Mouse (Mus musculus): Measurements from ENCODE around the gene Cyp1a2. TPM values are rescaled to one million over a fixed set of nuclear protein-coding genes. Genes with fewer than 3 reads are reported as not detected.

Cyp1a2 gene
- total and polyA plus RNA-seq, 3 experiments = not detected

GRCm38 (mm10) chr9:57667817-57668216 is 15.7 kb downstream of the Cyp1a2 start:
- Histone ChIP-seq H3K36me3 (replicated peaks in 1 of 2; ENCODE audit: control insufficient read depth in 1 of 2, insufficient read depth in 1 of 2, low read length in 1 of 2) (no peaks in the 10 kb centered on the region), H3K4me3 (replicated peaks in 1 of 3; ENCODE audit: low read depth in 2 of 3, low read length in 2 of 3, poor library complexity in 1 of 3) (no peak overlapping the region)

GRCm38 (mm10) chr9:57667136-57667535 is 16.4 kb downstream of the Cyp1a2 start:
- Histone ChIP-seq H3K79me2 (replicated peaks; ENCODE audit: control insufficient read depth, extremely low read depth, insufficient read depth, poor library complexity, severe bottlenecking) (no peaks in the 10 kb centered on the region), H3K9ac (ENCODE audit: insufficient read depth, low read depth) (no peak overlapping the region), H3K9me3 (replicated peaks; ENCODE audit: low read length) (peaks cover 3% of the 10 kb centered on the region), H3K4me3 (replicated peaks in 1 of 3; ENCODE audit: low read depth in 2 of 3, low read length in 2 of 3, poor library complexity in 1 of 3) (no peak overlapping the region), H3K36me3 (replicated peaks in 1 of 2; ENCODE audit: control insufficient read depth in 1 of 2, insufficient read depth in 1 of 2, low read length in 1 of 2) (no peaks in the 10 kb centered on the region), H3K27me3 (replicated peaks) (peaks cover 38% of the 10 kb centered on the region), H3K4me1 (ENCODE audit: control insufficient read depth in 1 of 2, insufficient read depth in 2 of 2) (no peaks in the 10 kb centered on the region; a peak in 1 of 4 replicates), H3K4me2 (ENCODE audit: insufficient read depth, low read depth, poor library complexity, severe bottlenecking) (no peak overlapping the region), H3K27ac (ENCODE audit: insufficient read depth, low read depth) (no peak overlapping the region)
- no peak for TF ChIP-seq ELF1 (IDR thresholded peaks at IDR 0.05; ENCODE audit: low read depth, low read length)
- no peak for TF ChIP-seq MAZ (IDR thresholded peaks at IDR 0.05; ENCODE audit: low read depth, low read length)
- no peak for TF ChIP-seq HCFC1 (IDR thresholded peaks at IDR 0.05; ENCODE audit: low read depth, low read length)
- TF ChIP-seq SIN3A (IDR thresholded peaks at IDR 0.05; ENCODE audit: low read length) = no peak
- TF ChIP-seq RCOR1 (conservative IDR thresholded peaks at IDR 0.05; ENCODE audit: low read depth, low read length) = no peak
- TF ChIP-seq MXI1 (IDR thresholded peaks at IDR 0.05; ENCODE audit: low read depth, low read length) = no peak
- TF ChIP-seq NRF1 (IDR thresholded peaks at IDR 0.05; ENCODE audit: low read depth, low read length) = no peak
- no peak for TF ChIP-seq MAFK (IDR thresholded peaks at IDR 0.05; ENCODE audit: insufficient replicate concordance, low read length)
- TF ChIP-seq BHLHE40 (IDR thresholded peaks at IDR 0.05; ENCODE audit: low read depth, low read length) = no peak
- no peak for TF ChIP-seq CHD2 (IDR thresholded peaks at IDR 0.05; ENCODE audit: low read length)
- TF ChIP-seq MEF2A (IDR thresholded peaks at IDR 0.05; ENCODE audit: borderline replicate concordance, low read depth, low read length) = no peak
- no peak for TF ChIP-seq POLR2AphosphoS2 (IDR thresholded peaks at IDR 0.05; ENCODE audit: low read depth, low read length)
- no peak for TF ChIP-seq NELFE (IDR thresholded peaks at IDR 0.05; ENCODE audit: low read depth, low read length)
- TF ChIP-seq E2F4 (IDR thresholded peaks at IDR 0.05; ENCODE audit: insufficient replicate concordance, low read depth, low read length) = no peak
- no peak for TF ChIP-seq RAD21 (IDR thresholded peaks at IDR 0.05; ENCODE audit: low read depth, low read length)
- no peak for TF ChIP-seq ZNF384 (IDR thresholded peaks at IDR 0.05; ENCODE audit: low read depth, low read length)
- TF ChIP-seq IRF4 (IDR thresholded peaks at IDR 0.05; ENCODE audit: low read depth, low read length) = no peak
- no peak for TF ChIP-seq ZKSCAN1 (IDR thresholded peaks at IDR 0.05; ENCODE audit: borderline replicate concordance, low read depth, low read length)
- no peak for TF ChIP-seq POLR2A (IDR thresholded peaks at IDR 0.05; ENCODE audit: low read depth, low read length)
- no peak for TF ChIP-seq SMC3 (IDR thresholded peaks at IDR 0.05; ENCODE audit: low read depth, low read length)
- DNase-seq (ENCODE audit: extremely low read depth) = no peak
- in situ Hi-C loops (cut with MboI; ENCODE audit: low pct_ligation_motif_present, low pct_unique_long_range_greater_than_20kb, low sequenced_read_pairs) = loop anchor here (5.0 kb wide), 1 partner anchor 85 kb away; no protein-coding TSS in a partner anchor
- dilution Hi-C loops (cut with MboI; ENCODE audit: extremely low pct_ligation_motif_present, extremely low pct_unique_long_range_greater_than_20kb, low sequenced_read_pairs) = no loop called here

More at GRCm38 (mm10) chr9:57667817-57668216, 15.7 kb downstream of the Cyp1a2 start:
- dilution Hi-C loops (cut with MboI; ENCODE audit: extremely low pct_ligation_motif_present, extremely low pct_unique_long_range_greater_than_20kb, low sequenced_read_pairs) (no loop called here), in situ Hi-C loops (cut with MboI; ENCODE audit: low pct_ligation_motif_present, low pct_unique_long_range_greater_than_20kb, low sequenced_read_pairs) (loop anchor here (5.0 kb wide), 1 partner anchor 84 kb away; no protein-coding TSS in a partner anchor)
- H3K27ac ChIP-seq (ENCODE audit: insufficient read depth, low read depth) = no peak overlapping the region
- no peak overlapping the region for H3K4me2 ChIP-seq (ENCODE audit: insufficient read depth, low read depth, poor library complexity, severe bottlenecking)
- H3K4me1 ChIP-seq (ENCODE audit: control insufficient read depth in 1 of 2, insufficient read depth in 2 of 2) = no peaks in the 10 kb centered on the region; a peak in 1 of 4 replicates
- no peak for TF ChIP-seq KAT2A (IDR thresholded peaks at IDR 0.05; ENCODE audit: insufficient replicate concordance, low read length)
- TF ChIP-seq ZNF384 (IDR thresholded peaks at IDR 0.05; ENCODE audit: low read depth, low read length) = no peak
- no peak for TF ChIP-seq RAD21 (IDR thresholded peaks at IDR 0.05; ENCODE audit: low read depth, low read length)
- no peak for TF ChIP-seq PAX5 (IDR thresholded peaks at IDR 0.05; ENCODE audit: low read length)
- TF ChIP-seq GABPA (IDR thresholded peaks at IDR 0.05; ENCODE audit: insufficient replicate concordance, low read depth, low read length) = no peak
- no peak for TF ChIP-seq IRF4 (IDR thresholded peaks at IDR 0.05; ENCODE audit: low read depth, low read length)
- TF ChIP-seq MAFK (IDR thresholded peaks at IDR 0.05; ENCODE audit: insufficient replicate concordance, low read length) = no peak
- no peak for TF ChIP-seq E2F4 (IDR thresholded peaks at IDR 0.05; ENCODE audit: insufficient replicate concordance, low read depth, low read length)
- no peak overlapping the region for H3K9ac ChIP-seq (ENCODE audit: insufficient read depth, low read depth)
- H3K27me3 ChIP-seq (replicated peaks) = peaks cover 39% of the 10 kb centered on the region
- DNase-seq (ENCODE audit: extremely low read depth) = no peak
- H3K79me2 ChIP-seq (replicated peaks; ENCODE audit: control insufficient read depth, extremely low read depth, insufficient read depth, poor library complexity, severe bottlenecking) = no peaks in the 10 kb centered on the region
- H3K9me3 ChIP-seq (replicated peaks; ENCODE audit: low read length) = peaks cover 3% of the 10 kb centered on the region

Data from CH12.LX (cell line).